Mouse (Mus musculus) spleen, postnatal 36 days (tissue): ENCODE measurements around the gene Gxylt1.
"Not testable (repeated sequence)": the region's sequence is repeated elsewhere in the genome, so short reads cannot be mapped to it uniquely, and the experiment has no call there.

Experiments used
- DNase-seq, 2 experiments: peaks; one replicate each; pipeline ENCODE4 v3.0.0; 2022; ENCODE audit warnings: low spot score in 2 of 2, mixed read lengths in 1 of 2

Gene Gxylt1

DNA sequence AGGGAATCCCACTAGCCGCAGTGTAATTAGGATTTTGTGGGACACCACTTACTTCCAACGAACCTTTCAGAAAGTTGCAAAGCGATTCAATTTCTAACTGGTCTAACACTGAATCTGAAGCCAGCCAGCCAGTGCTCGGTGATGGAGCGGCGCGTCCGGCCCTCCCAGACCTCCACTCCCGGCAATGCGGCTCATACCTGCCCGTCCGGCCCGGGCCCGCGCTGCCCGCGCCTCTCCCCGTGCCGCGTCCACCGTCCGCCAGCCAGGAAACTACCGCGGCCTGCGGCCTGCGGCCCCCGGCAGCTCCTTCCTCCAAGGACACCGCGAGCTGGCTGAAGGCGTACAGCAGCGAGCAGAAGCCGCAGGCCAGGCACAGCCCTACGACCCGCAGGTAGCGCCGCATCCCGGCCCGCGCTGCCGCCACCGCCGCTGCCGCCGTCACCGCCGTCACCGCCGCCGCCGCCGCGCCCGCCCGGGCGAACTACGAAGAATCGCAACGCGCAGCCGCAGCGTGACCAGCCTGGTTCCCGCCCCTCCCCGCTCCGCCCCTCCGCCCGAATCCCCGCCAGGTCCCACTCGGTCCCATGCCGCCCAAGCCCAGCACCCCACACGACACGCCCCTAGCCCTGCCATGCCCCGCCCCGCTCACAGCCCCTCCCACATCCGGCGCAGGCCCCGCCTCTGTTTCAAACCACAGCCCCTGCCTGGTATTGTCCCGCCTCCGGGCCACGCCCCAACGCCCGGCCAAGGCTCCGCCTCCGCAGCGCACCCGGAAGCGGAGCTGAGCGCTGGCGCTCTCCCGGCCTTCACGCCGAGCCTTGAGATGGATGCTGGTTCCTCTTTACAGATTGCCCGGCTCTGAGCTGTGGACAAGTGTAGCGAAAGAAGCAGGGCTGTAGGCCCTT is at the start of gene Gxylt1:
Gene Gxylt1, minus strand, starts transcription at position 501 of the 905 bp plus-strand sequence.
- peak; percentile 99 for DNase-seq

GRCm38 (mm10) chr15:93318781-93319180 is 43.8 kb upstream of the Gxylt1 start:
- DNase-seq = no peak

GRCm38 (mm10) chr15:93310304-93310703 is 35.3 kb upstream of the Gxylt1 start:
- DNase-seq = not testable (repeated sequence)

DNA sequence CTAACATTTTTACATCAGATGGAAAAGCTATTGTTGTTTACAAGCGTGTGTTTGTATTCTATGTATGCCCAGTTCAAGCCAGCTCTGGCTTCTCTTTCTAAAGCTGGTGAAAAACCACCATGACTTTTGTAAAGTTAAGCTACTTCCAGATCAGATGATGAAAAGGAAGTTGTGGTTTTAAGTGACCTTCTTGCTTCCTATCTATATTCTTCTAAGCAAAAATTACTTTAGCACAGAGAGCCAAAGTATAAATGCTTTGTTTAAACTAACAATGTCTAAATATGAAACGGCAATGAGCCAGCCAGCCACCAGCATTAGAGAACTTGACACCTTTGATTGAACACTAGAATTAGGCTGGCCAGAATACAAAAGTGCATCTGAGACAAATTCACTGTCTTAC is 23.2 kb upstream of the Gxylt1 start:
- no peak for DNase-seq

GRCm38 (mm10) chr15:93294483-93294882 is 19.5 kb upstream of the Gxylt1 start:
- DNase-seq = no peak

DNA sequence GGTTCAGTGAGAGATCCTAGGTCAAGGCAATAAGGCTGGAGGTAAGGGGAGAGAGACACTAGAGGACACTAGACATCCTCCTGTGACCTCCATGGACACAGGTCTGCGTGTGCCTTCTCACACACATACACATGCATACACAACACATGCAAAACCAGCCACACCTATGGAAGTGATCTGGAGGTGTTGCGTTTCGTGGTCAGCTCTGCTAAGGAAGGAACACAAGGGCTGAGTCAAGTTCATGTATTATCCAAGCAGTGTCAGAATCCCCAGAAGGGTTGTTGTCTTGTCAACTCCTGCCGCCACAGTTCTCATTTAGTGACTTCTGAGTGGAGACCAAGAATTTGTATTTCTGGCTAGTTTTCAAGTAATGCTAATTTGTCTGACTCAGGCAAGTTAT is 13.3 kb upstream of the Gxylt1 start:
- no peak for DNase-seq

DNA sequence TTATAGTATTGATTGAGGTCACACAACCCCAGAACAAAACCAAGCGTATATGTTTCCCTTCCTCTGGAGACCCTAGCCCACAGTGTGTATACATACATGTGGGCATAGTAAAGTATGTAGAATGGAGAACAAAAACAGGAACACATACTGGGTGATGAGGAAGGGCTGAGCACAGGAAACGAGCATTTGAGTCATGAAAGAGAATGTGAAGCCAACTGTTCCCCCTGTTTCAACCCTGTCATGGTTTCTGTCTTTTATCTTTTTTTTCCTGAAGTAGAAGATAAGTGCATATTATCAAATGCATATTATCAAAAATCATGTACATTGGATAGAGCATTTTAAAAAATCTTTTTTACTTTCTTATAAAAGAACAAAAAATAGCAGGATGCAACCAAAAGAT is 12.6 kb upstream of the Gxylt1 start:
- no peak for DNase-seq

DNA sequence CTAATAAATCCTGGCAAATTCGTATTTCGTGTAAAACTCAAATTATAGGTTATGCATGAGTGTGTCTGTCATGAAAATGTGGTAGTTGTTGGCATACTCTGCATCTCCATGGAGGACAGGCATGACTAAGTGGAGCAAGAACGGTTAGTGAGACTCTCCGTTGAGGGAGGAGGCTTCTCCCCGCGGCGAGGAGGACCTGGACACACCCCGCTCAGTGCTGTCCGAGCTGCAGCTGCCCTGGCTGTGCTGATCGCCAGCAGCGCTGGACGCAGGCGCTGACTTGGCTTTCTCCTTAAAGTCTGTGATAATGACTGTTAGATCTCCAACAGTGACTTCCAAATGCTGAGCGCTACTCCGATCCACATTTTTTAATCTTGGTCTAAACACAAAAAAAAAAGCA is 10.3 kb upstream of the Gxylt1 start:
- peak; percentile 19 to 41 for DNase-seq

DNA sequence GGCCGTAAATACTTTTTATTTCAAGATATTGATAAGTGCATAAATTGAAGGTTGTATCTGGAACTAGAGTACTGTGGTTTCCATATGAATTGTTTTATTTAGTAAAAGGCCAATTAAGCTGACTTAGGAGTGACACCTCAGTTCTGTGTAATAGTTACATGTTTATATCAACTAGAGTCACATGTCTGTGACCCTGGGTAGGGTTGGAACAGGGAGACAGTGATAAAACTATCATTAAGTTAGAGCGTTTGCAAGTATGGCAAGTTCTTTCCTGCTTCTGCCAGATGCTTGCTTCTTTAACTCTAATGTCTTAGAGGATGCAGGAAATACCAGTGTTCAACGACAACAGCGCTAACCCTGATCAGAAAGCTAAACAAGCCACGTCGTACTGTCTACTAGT is 9.3 kb upstream of the Gxylt1 start:
- peak in 1 of 2 experiments; percentile 45 for DNase-seq

DNA sequence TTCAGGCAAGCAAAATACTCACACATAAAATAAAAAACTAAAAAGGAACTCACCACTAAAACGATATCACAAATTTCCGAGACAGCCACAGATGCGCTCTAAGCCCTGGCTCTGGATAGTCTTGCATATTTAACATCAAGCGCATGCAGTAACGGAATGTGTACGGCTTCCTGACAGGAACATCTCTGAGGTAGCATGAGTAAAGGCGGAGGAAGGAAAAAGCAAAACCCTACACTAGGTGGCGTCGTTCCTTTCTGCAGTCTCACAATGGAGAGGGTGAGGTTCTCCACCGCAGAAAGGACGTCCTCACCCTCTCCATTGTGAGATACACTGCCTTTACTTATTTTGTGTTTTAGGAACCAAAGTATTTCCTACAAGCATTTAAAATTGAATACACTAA is 8.4 kb upstream of the Gxylt1 start:
- DNase-seq = no peak

DNA sequence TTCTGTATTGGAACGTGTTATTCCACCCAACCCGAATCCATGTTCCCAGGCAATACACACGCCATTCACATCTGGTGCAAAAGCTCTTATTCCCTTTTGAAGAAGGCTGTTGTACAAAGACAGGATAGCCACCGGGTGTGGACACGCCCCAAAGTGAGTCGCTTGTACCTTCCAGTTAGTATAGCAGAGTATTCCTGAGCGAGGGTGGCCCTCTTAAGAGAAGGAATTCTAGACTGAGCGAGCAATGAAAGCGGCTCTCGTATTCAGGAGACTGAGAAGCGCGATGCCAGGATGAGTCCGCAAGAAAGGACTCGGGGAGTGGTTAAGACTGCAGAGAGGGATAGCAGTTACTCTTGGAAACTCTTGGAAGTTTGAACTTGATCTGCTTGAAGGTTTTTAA is 1.3 kb upstream of the Gxylt1 start:
- DNase-seq = no peak

DNA sequence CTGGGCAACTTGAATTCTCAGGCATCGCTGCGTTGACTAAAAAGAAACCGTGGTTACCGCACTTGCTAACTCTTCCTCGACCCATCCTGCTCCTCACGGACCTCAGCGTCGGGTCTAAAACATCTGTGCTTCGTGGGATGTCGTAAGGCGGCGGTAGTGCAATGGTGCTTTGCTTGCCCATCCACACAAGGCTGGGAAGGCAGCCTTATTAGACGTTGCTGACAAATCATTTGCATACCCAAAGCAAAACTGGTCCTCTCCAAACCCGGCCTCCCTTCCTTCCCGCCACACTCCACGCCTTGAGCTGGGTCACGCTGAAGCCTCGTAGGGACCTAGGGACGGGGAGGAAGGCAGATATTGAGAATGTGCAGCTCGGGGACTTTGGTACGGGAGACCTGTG is 644 bp upstream of the Gxylt1 start:
- peak in 1 of 2 experiments; percentile 63 for DNase-seq

DNA sequence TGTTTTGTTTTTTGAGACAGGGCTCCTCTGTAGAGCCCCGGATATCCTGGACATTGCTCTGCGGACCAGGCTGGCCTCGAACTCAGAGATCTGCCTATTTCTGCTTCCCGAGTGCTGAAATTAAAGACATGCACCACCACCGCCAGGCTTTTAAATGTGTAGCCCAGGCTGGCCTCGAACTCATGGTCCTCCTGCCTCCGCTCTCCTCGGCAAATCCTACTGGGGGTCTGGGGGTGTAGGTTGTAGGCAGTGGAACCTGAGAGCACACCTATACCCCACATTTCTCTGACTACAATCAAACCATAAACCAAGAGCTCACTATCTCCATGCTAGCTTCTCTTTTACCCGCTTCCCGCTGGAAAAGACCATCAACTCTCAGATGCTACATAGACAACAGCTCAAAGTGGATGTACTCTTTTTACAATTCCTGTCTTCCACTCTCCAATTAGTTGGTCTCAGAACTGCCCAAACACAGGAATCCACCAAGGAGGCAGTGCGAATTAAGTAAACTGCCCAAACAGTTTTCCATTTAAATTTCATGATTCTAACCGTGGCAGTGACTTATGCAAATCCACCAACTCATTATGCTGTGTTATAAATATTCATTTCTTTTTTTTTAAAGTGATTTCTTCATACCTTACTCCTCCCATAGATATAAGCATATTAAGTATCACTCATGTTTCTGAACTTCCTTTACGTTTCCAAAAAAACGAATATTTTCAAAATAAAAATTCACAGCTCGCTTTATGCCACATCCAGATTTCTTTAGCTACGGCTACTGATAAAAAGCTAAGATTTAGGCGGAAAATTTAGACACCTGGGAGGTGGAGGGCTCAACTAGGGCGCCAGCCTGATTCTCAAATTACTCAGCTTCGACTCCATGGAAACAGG is 946 bp downstream of the Gxylt1 start:
- no peak for DNase-seq

DNA sequence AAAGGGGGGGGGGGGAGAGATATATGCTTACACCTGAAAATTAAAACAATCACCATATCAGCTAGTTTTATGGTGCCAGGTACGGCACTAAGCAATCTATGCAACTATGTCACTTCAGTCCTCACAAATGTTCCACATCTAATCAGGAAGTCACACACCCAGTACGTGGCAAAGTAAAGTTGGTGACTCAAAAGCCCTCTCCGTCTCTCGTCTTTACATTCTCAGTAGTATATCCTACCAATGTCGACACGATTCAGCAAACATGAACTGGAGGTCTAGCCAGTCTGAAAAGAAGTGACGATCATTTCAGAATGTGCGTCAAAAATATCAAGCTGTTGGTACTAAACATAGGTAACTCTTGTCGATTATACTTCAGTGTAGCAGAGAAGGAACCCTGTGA is 2.0 kb downstream of the Gxylt1 start:
- DNase-seq = no peak

GRCm38 (mm10) chr15:93270289-93270855 is 4.6 kb downstream of the Gxylt1 start:
- DNase-seq = peak; percentile 29 to 44

DNA sequence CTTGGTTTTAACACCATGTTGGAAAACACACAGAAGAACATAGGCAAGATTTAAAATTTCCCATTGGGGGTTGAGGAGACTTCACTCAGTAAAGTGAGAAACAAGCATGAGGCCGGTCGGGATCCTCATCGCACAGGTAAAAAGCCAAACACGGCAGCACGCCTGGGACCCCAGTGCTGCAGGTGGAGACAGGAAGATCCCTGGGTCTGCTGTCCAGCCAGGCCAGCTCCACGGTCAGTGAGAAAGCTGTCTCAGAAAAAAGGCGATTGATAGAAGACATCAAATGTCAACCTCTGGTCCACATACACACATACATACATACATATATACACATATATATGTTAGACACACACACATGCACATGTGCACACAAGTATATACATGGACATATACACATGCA is 5.4 kb downstream of the Gxylt1 start:
- DNase-seq = no peak

DNA sequence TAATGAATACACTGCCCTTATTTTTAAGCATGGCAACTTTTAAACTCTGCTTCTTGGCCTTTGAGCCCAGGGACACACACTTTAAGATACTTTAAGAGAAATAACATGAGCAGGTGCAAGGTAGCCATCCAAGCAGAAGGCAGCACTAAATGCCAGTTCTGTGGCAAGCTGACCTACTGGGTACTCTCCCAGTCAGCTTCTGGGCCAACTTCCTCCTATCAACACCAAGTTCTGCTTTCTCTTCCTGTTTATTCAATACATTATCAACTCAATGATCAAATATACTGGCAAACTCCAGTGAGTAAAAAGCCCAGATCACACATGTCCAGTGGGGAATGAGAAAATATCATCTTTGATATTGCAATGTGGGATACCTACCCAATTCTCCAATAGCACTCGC is 7.0 kb downstream of the Gxylt1 start:
- peak; percentile 61 to 66 for DNase-seq

- no peak for DNase-seq
Observed at GRCm38 (mm10) chr15:93267479-93267878, 7.5 kb downstream of the Gxylt1 start.

GRCm38 (mm10) chr15:93266361-93266760 is 8.6 kb downstream of the Gxylt1 start:
- DNase-seq = no peak

DNA sequence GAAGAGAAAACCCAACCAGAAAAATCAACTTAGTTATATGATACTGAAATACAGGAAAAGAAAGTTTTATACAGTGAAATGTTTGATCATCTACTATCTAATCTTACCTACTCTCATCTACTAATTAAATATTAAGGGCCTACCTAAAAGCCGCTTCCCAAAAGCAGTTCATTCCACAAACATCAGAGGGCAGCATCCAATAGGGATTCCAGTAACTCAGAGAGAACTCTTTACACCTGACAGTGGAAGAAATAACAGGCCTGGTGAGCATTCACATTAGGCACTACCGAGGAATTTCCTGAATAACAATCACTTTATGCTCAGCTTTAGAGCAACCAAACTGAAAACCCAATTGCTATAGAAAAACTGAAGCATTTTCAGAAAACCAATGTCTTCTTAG is 9.3 kb downstream of the Gxylt1 start:
- peak; percentile 50 to 68 for DNase-seq

DNA sequence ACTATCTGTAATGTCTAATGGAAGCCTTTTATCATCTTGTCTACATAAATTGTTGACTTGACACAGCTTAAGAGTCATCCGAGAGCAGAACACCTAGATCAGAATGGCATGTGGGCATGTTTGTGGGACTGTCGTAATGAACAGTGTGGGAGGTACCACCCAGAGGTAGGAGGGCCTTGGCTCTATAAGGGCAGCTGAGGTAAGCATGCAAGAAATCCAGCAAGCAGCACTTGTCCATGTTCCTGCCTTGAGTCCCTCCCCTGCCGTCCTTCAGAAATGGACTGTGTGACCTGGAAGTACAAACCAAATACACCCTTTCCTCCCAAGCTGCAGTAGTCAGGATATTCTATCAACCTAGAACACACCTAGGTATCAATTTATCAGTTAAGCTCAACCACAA is 9.7 kb downstream of the Gxylt1 start:
- DNase-seq = no peak

- no peak for DNase-seq
Observed at GRCm38 (mm10) chr15:93264221-93264620, 10.8 kb downstream of the Gxylt1 start.
